Mouse (Mus musculus): ENCODE results near the gene Pdcd11.
A peak's percentile ranks its signal among the peaks of the same experiment; 100 is the strongest.
"Not testable (repeated sequence)": the region's sequence is repeated elsewhere in the genome, so short reads cannot be mapped to it uniquely, and the experiment has no call there.

Gene Pdcd11

DNA sequence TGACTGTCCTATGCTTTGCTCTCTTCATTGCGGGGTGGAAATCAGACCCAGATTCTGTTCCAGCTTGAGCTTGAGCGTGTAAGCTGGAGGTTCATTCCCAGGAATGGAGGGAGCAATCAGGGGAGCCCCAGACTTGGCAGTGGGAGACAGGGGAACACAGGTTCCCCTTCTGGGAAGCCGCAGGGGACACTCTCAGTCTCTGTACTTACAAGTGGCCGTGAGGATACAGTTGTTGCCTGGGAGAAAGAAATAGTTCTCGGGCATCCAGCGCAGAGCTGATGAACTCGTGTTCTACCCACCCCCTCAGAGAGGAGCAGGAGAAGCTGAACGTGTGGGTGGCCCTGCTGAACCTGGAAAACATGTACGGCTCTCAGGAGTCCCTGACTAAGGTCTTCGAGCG is 38.3 kb downstream of the Pdcd11 start:
- DNase-seq, result no peak

DNA sequence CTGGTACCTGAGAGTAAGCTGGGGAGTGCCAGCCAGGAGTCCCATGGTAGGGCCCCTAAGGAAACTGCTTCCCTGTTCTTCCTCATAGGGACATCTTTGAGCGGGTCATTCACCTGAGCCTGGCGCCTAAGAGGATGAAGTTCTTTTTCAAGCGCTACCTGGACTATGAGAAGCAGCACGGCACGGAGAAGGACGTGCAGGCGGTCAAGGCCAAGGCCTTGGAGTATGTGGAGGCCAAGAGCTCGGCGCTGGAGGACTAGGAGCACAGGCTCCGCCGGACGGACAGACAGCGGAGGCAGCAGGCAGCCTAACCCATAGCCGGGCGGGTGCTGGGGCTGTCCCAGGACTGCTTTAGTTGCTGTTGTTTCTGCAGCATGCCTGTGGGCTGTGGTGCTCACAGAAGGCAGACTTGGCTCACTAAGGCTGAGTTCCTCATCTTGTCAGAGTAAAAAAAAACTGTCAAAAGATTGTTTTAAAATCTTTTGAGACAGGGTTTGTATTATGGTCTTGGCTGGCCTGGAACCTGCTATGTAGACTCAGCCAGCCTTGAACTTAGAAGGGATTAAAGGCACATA is 40.1 kb downstream of the Pdcd11 start:
- no peak for DNase-seq

DNA sequence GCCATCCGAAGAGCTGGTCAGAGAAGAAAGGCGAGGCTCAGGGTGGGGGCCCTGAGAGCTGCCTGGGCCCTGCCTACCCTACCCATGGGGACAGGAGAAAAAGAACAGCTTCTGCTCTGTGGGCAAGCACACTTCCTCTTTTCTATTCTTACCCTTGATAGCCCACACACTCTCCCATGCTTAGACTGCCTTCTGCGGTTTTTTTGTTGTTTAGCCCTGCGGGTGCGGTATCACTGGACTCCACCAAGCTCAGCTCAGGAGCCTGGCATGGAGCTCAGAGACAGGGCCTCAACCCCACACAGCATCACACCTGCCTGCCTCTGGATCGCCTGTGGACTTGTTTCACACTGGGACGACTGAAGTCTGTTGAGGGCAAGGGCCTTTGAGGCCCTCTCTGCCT is 42.6 kb downstream of the Pdcd11 start:
- peak; percentile 60 for DNase-seq

DNA sequence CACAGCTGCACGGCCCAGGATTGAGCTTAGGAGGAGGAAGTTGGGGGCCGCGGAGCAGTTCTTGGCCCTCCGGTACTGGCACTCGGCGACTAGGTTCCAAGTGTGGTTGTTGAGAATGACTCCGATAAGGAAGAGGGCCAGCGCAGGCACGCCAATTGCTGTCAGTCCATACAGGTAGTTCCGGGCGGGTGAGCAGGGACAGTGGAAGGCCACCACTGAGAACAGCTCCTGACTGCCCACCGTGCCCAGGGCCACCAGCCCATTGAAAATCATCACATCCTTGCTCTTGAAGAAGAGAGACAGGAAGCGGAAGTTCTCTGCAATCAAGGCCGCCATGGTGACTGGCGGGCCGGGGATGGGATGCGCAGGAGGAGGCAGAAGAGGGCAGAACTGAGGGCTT is 45.0 kb downstream of the Pdcd11 start:
- DNase-seq, result no peak

DNA sequence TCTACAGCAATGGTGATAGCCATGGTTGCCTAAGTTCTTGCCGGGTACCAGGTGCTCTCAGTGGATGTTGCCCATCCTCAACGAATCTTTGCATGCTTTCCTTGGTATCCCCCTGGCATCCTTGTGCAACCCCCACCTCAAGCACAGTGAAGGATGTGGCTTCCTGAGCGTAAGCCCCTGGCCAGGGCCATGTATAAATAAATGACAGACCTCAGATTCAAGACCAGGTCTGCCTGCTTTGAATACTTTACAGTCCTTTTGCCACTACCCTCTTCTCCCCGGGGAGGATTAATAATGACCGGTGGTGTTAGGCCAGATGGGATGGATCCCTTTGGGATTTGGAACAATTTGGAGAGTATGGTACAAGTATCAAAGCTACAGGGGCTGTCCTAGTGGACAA is 45.6 kb downstream of the Pdcd11 start:
- no peak for DNase-seq

DNA sequence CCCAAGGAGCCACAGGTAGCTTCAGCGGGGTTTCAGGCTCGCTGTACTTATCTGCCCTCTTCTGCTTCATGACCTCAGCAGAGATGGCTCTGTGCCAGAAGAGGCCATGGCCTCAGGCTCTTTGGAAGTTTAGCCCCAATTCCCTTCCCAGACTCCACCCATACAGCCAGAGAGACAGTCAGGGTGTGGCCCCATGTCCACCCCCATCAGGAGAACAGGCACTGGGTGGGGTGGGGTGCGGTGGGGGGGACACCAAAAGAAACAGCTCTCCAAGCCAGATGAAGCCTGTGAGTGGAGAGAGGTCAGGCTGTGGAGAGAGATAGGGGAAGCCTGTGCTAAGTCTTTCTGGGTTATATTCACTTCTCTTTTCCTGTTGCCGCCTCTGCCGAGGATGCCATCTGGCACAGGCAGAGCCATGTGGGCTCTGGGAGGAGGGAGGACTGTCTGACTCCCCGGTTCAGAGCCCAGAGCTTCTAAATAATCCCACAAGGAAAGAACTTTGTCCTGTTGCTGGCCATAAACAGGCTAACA is 46.5 kb downstream of the Pdcd11 start:
- peak; percentile 68 for DNase-seq

DNA sequence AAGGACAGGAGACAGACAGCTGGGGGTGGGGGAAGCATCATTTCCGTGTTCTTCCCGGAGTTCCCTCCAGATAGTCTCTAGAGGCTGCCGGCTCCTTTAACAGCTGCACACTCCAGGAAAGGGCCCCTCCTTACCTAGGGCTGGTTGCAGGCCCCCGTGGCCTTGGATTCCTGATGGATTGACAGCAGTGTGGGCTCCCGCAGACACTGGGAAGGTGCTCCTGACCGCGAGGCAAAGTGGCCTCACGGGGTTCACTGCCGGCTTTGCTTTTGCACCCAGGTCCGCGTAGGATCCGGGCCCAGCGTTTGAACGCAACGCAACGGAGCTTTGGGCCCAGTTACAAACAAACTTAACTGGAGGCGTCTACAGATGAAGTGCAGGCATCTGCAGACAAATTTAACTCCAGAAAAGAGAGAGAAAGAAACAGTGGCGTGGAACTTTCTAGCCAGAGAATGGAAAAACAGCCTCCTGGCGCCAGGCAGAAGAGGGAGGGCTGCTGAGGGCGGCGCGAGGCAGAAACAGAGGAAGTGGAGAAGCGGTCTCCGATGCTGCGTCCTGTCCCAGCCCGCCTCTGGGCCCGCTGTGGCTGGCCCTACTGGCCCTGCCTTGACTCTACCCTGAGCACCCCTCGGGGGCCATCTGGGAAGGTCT is 47.3 kb downstream of the Pdcd11 start, which contains the start of gene Calhm2:
Calhm2 (minus strand) TSS at position 524 of the 651 bp plus-strand sequence.
- DNase-seq, result peak; percentile 72

DNA sequence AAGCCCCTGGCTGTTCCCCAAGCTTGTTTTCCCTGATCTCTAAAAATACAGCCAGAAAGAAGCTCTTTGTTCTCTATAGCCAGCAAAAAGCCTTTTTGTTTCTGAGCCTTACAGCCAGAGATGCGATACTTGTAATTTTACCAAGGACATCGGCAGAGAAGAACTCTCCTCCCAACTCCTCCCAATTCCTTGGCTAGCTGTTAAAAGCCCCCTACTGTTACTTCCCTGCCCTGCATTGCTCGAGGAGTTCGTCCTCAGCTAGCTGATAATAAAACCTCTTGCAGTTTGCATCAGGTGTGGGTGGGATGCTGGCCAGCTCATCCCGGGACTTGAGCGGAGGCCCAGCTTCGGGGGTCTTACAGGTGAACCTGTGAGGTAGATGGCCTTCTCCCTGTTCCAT is 49.0 kb downstream of the Pdcd11 start:
- not testable (repeated sequence) for DNase-seq

DNA sequence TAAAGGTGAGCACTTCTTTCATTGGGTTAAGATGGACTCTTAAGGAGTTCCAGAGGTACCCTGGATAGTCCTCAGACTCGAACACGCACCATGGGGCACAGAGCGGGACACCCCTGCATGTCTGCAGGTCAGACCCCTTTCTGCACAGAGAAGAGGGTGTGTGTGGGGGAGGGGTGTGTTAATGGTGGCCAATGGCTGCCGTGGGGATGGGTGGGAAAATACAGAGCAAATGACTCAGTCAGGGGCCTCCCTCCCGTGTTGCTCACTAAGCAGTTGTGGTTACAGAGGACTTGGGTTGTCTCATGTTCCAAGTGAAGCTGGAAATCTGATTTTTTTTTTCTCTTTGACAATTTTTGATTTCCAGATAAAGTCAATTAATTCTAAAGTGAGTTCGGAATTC is 51.9 kb downstream of the Pdcd11 start:
- DNase-seq, result no peak

DNA sequence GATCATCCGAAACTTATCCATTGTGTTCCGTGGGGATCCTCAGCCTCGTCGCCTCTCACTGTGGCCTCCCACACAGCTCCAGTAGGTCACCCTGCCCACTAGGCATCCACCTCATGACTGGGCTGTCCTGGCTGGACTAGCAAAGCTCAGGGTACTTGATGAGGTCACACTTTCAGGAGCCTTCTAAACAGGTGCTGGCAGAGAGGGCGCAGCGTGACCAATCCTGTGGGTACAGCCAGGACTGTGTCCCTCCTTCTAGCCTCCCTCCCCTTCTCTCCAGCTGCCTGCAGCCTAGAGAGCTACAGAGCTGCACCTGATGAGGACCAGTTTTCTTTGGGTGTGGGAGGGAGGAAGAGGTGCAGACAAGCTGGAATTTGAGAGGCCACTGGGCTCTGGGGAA is 53.6 kb downstream of the Pdcd11 start, which contains the start of gene Calhm1:
Calhm1 (minus strand) TSS at position 101 of the 400 bp plus-strand sequence.
- DNase-seq, result no peak

DNA sequence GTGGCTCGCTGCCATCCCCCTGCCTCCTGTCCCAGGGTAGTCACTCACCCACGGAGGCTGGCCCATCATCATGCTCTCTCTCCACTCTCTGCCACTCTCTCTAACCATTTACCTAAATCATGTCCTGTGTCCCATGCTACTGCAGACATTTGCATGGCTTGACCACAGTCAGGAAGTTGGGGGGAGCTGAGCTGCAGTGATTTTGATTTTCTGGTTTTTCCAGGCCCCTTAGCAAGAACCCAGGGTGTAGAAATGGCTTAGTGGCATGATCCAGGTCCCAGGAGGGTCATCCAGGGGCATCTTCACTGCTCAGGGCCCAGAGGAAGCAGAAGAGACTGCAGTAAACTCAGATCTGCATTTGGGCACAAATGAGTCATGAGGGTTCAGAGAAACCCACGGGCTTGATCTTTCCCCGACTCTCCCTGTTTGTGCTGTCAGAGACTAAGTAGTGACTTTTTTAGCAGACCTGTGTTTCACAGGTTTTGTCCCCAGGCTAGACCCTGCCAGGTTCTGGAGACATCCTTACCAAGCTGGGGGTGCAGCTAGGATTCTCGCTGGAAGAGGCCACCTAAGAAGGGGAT is 57.8 kb downstream of the Pdcd11 start:
- DNase-seq, result no peak

DNA sequence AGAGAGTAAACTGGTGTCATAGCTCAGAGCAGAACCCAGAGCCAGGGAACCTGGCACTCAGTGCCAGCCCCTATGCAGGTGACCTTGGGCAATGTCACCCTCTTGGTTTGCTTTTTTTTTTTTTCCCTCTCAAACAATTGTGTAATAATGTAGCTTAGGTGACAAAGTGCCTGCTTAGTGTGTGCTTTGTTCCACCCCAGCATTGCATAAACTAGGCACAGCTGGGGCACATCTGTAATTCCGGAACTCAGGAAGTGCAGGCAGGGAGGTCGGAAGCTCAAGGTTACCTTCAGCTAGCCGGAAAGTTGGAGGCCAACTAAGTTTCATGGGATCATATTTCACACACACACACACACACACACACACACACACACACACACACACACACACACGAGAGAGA is 59.3 kb downstream of the Pdcd11 start:
- DNase-seq, result no peak

DNA sequence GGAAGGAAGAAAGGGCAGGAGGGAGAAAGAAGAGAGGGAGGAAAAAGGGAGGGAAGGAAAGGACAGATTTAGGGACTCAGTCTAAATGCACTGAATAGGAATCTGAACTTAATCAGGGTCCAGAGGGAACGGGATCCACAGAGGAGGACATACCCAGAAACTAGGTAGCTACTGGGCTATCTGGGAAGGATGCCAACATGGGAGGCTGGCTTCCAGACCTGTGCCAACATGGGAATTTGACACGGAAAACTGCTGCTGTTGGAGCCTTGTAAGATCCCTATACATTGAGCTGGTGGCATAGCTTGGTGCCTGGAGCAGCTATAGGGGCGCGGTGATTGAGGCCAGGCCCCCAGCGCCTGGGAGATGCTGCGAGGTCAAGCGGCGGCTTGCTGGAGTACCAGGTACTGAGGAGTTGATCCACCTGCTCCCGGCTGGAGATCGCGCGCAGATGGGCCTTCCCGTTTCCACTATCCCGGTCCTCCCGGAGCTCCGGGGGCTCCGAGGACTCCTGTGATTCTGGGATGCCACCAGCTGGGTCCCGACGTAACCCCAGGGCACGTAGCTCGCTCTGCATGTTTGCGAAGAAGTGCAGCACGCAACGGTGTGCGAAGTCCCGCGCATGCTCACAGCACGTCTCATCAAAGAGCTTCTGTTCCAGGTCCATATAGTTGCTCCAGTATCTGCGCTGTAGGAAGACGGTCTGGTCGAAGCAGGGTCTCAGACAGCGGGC is 60.9 kb downstream of the Pdcd11 start:
- no peak for DNase-seq

DNA sequence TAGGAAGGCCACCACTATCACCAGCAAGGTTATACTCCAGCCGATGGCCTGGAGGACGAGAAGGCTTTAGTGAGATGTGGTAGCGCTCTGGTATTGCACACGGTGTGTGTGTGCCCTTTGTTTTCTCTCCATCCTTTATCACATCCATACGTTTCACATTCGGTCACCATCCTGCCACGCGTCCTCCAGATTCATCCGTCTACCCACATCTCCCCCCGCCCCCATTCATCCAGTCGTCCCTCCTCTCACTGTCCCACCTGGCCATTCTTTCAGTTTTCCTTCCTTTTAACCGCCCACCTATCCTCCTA is 61.4 kb downstream of the Pdcd11 start:
- no peak for DNase-seq

DNA sequence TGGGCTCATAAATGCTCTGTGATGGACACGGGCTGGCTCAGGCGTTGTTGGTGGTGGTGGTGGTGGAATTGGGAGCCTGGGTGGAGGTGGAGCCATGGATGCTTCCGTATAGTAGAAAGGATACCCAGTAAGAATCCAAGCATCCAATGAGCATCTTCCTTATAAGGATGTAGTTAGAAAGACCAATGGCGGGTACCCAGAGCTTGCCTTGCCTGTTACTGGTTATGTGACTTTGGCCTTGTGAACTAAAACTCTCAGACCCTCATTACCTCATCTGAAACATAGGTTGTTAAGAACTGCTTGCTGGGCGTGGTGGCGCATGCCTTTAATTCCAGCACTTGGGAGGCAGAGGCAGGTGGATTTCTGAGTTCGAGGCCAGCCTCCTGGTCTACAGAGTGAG is 63.2 kb downstream of the Pdcd11 start:
- no peak for DNase-seq

DNA sequence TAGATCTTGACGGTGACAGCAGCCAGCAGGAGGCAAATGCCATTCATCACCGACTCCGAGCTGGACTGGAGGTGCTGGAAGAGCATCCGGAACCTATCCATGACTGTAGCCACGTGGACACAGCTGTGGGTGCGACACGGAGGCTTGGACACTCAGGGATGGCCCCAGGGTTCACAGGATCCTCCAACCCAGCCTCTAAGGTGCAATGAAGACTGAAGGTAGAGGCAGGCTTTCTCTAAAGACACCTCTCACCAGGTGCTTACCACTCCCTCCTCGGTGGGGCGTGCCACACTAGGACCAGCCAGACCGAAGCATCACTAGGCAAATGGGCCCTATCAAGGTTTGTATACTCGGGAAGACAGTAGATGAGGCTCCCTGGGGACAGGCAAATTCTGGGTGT is 67.1 kb downstream of the Pdcd11 start, which contains the start of gene Calhm3:
Calhm3 (minus strand) TSS at position 101 of the 400 bp plus-strand sequence.
- DNase-seq, result no peak

DNA sequence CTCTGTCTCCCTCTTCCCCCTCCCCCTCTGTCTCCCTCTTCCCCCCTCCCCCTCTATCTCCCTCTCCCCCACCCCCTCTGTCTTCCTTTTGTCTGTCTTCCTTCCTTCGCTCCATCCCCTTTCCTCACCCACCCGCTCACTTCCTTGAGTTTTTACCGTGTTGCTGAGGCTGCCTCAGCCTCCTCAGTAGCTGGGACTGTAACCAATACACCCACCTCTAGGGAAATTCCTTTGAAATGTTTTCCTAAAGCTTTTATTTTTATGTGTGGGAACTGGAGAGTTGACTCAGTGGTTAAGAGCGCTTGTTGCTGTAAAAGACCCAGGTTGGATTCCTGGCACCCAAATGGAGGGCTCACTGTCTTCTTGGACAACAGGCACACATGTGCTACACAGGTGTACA is 71.1 kb downstream of the Pdcd11 start:
- DNase-seq, result no peak

DNA sequence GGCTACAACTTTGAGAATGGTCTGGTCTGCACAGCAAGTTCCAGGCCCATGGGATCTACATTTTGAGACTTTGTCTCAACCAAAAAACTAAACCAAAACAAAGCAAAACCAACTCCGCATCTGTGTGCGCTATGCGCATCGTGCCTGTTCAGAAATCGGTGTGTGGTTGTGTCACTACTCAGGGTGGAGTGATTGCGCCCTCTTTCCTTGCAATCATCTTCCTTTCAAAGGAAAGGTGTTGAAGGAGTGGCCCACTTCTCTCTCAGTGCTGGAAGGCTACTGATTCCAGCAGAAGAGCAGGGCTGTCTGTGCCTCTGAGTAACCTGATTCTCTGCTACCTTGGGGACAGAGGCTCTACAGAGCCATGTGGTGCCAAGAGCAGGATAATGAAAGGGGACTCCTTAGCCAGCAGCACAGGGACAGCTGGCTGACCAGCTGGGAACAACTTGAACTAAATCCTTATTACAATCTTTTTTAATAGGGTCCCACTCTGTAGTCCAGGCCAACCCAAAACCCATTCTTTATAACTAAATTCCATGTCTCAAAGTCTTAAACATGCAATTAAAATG is 72.7 kb downstream of the Pdcd11 start:
- no peak for DNase-seq

DNA sequence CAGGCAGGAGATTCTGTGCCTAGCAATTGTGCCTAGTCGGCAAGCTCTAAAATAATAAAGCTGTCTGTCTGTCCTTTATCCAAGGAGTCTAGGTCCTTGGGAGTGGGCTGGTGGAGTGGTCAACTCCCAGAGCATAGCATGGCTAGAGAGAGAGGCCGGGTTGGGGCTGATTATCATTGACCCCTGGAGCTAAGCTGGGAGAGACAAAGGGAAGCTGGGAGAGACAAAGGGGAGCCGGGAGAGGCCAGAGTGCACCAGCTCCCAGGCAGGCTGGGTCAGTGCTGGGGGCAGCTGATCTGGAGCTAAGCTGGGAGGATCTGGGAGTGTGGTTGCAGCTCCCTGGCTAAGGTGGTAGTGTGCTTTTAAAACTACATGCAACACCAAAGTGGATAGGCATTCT is 76.2 kb downstream of the Pdcd11 start:
- DNase-seq, result no peak

DNA sequence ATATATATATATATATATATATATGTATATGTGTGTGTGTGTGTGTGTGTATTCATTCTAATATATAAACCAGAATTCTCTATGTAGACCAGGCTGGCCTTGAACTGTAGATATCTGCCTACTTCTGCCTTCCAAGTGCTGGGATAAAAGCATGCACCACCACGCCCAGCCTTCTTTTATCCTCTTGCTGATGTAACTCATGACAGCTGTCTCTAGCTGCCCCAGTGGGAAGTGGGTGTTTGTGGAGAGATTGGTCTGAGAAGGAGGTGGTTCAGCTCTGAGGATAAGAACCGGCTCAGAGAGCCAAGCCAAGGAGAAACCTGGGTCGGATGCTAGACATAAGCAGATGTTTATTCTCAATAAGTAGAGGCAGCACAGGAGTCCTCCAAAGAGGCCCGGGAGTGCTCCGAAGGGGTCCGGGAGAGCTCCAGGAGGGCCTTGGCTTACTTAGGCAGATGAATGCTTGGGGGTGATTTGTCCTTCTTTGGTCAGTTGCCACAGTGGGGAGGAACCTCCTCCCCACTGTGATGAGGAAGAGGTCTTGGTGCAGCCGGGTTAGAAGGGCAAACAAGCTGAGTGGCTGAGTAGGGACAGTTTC is 77.1 kb downstream of the Pdcd11 start:
- DNase-seq, result no peak

DNA sequence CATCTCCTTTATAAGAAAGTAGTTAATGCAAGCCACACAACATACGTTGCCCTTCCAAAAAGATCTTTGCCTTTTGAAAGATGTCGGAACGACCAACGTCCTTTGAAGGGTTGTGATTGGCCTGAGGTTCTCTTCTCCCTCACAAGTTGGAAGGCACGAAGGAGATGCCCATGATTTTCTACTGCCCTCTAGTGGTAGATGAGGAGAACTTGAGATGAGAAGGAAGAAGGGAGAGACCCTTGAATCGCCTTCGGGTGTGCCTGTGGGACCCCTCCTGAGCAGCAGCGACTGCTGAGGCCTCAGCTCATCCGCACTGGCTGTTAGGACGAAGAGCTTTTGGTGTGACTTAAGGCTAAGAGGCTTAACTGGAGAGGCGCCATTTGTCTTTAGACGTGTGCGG is 77.7 kb downstream of the Pdcd11 start:
- no peak for DNase-seq

DNA sequence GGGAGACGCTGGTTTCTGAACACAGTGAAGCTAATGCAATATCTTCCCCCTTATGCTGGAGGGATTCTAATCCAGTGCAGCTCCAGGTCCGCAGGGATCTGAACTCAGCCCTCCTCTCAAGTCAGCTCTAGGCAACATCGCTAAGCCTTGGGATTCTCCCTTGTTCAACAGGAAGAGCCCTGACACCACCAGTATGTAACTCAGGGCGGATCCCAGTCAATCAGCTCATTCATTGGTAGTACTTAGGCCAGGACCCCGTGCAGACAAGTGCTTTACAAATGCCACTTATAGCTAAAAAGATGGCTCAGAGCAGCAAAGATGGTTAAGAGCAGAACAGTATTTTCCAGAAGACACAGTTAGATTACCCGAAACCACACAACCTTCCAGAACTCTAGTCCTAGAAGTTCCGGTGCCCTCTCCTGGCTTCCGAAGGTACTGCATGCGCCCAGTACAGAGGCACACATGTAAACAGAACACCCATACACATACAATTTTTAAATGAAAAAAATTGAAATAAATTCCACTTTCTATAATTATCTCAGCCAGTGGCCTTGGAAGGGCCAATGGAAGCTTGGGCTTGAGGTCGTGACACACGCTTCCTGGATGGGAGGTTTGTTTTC is 78.3 kb downstream of the Pdcd11 start:
- peak; percentile 88 for DNase-seq

All from right cerebral cortex, adult 18-20 months (tissue).